Mouse (Mus musculus) kidney, adult 8-10 months (tissue): ENCODE results near the gene Zbtb40.

Experiments used
- DNase-seq, 2 experiments: peaks; one replicate each; pipeline ENCODE4 v3.0.0; 2022

The Zbtb40 gene

DNA sequence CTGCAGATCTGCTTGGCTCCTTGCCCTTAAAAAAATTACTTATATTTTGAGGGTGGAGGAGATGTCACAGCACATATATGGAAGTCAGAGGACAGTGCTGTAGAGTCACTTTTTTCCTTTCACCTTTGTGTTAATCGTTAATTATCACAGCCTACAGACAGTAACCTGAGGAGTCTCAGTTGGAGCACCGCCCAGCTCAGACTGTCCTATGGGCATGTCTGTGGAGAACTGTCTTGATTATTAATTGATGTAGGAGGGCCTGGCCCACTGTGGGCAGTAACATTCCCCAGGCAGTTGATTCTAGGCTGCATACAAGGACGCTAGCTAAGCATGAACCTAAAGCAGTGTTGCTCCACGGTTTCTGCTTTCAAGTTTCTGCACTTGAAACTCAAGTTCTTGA lies 16.1 kb downstream of the Zbtb40 start:
- DNase-seq: peak in 1 of 2 experiments; percentile 50

GRCm38 (mm10) chr4:137031319-137031718 lies 17.3 kb downstream of the Zbtb40 start:
- DNase-seq: no peak

GRCm38 (mm10) chr4:137029348-137029747 lies 19.3 kb downstream of the Zbtb40 start:
- DNase-seq: peak in 1 of 2 experiments; percentile 14

DNA sequence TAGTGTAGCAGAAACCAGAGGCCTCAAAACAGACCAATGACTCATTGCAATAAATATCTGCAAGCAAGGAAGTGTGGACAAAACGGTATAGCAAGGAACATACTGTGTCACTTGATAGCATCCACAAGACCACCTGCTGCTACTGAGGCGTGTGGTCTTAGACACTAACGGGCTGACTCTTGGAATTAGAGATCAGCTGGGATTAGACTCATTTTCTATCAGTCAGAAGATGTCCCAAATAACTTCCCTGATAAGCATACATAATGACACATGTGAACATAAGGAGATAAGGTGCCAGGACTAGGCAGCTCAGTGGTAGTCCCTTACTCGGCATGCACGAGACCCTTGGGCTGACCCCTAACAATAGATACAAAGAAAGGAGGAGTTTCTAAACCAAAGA lies 21.6 kb downstream of the Zbtb40 start:
- no peak for DNase-seq

DNA sequence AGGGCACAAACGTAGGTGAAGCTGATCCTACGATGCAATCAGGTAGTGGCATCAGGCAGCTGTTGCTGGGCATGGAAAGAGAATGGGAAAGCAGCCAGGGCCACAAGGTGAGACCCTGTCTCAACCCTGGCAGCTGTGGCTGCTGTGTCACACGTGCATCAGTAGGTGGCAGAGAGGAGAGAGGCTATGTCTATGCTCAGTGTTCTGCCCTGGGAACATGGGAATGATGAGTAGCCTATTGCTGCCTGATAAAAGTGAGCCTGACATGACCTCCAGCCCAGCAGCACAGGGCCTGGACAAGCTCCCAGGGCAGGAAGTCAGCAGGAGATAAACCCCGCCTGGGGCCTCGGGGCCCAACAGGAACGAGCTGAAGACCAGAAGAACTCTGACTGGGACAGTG lies 23.0 kb downstream of the Zbtb40 start:
- peak in 1 of 2 experiments; percentile 11 for DNase-seq

- DNase-seq: no peak
Observed at GRCm38 (mm10) chr4:137025133-137025532, 23.5 kb downstream of the Zbtb40 start.

DNA sequence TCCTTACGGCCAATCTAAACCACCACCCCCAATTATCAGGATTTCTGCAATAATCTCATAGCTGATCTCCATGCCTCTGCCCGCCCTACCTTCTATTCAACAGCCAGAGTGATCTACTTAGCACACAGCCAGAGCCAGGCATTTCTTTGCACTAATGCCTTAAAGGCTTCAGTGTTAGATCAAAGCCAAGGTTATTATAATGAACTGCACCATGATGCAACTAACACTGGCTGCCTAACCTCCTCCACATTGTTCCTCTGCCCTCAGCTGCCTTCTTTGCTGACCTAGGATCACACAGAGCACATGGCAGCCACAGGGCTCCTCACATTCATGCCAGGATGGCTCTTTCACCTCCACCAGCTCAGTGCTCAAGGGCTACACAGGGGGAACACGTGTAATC lies 28.5 kb downstream of the Zbtb40 start:
- no peak for DNase-seq

GRCm38 (mm10) chr4:137015934-137016333 lies 32.7 kb downstream of the Zbtb40 start:
- no peak for DNase-seq

DNA sequence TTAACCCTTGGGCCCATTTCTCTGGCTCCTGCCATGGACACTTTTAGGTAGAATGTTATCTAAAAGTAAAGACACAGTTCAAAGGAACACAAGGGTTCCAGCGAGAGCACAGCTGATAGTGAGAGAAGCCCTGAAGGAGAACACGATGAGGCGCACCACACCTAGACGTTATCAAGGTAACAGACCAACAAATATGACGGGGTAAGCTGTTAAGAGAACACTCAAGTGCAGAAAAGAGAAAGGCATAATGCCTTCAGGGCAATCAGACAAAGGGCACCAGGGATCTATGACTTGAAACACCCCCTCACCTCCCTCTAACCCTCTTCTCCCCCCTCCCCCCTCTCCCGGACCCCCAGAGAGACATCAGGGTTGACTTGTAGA lies 33.1 kb downstream of the Zbtb40 start:
- no peak for DNase-seq

- no peak for DNase-seq
Observed at GRCm38 (mm10) chr4:137014654-137015475, 33.7 kb downstream of the Zbtb40 start.

DNA sequence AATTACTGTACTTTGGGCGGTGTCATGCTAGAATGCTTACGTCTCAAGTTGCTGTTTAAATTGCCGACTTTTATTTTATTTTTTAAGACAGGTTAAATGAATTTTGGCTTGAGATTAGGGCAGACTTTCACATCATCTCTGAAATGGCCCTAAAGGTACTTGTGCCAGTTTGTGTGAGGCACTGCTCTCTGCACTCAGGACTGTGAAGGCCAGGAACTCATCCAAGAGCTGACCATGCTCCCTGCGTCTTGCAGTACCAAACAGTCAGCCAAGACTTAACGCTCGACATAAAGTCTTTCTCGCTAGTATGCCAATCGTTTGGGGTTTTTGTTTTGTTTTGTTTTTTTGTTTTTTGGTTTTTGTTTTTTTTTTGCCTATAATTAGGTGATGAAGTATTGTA lies 34.5 kb downstream of the Zbtb40 start:
- no peak for DNase-seq

DNA sequence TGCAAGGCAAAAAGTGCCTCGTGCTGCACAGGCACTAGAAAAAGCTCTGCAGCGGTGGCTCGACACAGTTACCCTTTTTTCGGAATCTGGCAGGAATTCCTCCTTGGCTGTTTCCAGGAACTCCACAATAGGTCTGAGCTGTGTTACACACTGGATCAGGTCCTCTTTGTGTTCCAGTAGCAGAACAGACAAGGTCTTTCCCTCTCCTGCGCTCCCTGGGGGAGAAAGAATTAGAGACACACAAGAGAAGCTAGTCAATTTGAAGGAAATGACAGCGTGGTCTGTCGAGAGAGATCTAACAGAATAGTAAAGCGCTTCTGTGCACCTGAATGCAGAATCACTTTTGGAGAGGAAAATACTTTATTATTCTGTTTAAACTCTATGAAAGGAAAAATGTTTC lies 41.6 kb downstream of the Zbtb40 start:
- no peak for DNase-seq

- peak; percentile 38 to 68 for DNase-seq
Observed at GRCm38 (mm10) chr4:137001825-137002224, 46.8 kb downstream of the Zbtb40 start.

DNA sequence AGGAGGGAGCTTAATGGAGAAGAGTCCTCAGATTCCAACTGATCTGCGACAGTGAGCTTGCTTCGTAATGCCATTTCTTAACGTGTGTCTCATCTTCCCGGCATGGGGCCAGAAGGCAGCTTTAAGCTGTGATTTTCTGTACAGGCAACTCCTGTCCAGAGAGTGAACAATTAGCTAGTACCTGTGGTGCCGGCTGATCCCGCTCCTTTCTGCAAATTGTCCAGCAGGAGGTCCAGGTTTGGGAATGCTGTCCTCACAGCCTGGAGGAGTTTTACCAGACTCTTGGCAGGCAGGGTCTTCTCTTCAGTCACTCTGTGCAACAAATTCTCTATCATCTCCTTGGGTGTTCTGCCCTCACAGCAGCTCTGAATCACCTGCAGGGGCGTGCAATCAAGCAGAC lies 47.6 kb downstream of the Zbtb40 start:
- DNase-seq: no peak

GRCm38 (mm10) chr4:136998371-136998770 lies 50.2 kb downstream of the Zbtb40 start:
- DNase-seq: no peak

- DNase-seq: no peak
Observed at GRCm38 (mm10) chr4:136997723-136998345, 50.8 kb downstream of the Zbtb40 start.

DNA sequence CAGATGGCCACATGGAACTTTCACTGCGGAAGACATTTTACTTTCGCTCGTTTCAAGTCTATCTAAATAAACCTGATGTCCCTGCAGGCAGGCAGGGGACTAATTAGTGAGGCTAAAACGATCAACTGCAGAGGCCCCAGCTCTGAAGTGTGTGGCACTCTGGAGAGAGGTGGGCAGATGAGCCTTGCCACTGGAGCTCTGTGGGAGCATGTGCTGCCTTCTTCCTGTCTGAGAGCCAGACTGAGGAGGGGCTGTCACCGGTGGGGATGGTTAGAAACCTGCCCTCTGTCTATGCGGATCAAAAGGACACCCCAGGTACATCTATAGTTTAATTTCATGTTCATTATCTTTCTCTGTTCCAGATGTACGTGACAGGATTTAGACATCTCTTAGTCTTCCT lies 51.7 kb downstream of the Zbtb40 start:
- no peak for DNase-seq

DNA sequence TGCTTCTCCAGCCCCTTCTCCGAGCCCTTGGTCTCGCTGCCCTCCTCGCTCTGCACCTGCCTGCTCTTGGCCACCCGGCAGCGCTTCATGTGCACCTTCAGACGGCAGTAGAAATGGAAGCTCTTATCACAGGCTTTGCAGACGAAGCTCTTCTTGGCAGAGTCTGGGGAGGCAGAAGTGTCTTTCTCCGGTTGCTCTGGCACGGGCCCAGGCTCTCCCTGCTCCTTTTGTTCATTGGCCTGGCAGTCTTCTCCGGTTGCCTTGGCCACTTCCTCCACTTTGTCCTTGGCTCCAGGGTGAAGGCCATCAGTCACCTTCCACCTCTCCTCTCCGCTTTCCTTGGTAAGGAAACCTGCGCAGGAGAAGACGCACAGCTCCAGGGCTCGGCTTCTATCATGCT lies 53.2 kb downstream of the Zbtb40 start:
- DNase-seq: no peak

DNA sequence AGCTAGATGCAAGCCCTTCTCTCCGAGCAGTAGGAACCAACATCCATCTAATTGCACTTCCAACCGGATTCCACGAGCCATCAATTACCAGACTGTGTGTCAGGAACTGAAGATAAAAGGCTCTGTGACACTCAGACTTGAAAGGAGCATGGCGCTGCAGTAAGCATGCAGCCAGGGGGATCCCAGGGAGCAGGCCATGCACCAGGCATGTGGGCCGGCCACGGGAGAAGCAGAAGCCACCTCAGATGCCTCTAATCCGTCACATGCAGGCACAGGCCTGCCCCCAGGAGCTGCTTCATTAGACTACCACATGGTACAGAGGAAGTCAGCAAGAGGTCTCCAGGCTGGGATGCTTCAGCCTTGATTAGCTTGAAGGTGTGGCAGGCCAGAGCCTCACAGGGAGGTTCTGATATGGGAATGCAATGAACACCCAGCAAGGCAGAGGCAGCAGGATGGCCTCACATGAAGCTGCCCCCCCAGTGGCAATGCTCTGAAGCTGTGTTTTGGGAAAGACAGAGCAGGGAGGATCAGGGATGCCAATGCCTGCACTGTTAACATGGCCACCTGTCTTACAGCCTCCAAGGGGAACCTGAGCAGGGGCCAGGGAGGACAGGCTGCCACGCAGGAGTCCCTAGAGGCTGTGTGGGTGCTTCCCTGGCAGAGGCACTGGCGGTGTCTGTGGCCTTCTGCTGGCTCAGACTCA lies 66.5 kb downstream of the Zbtb40 start:
- no peak for DNase-seq

- DNase-seq: peak; percentile 82 to 89
Observed at GRCm38 (mm10) chr4:136981347-136981746, 67.3 kb downstream of the Zbtb40 start.

DNA sequence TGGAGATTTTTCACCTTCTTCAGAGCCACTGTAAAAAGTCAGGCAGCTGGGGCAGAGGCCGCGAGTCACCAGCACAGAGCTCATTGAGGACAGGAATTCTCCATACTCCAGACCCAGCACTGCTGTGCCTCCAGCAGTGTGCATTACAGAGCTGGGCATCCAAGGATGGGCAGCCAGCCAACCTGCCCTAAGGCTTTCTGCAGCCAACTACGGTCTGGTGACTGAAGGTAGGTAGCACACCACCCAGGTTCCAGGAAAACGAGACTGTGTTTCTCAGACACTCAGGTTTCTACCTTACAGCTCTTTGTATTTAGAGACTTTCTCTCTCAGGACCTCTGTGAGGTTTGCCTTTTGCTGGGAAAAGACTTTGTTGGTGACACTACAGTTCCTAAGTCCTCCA lies 67.7 kb downstream of the Zbtb40 start:
- peak; percentile 12 for DNase-seq

DNA sequence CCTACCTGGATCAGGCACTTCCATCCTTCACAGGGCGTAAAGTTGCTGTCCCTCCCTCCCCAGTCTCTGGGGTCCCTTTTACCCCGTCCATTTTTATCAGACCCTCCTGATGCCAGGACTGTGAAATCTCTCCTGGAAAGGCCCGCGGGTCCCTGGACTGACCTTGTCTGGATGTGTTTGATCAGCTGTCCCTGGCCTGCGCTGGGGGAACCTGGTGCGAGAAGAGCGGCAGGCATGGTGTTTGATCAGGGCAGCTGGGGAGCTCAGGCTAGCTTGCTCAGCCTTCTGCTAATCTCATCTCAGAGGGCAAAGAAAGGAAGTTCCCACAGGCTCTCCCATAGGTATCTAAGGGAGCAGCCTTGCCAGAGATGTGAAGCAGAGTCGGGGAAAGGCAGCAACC lies 71.4 kb downstream of the Zbtb40 start:
- DNase-seq: no peak

GRCm38 (mm10) chr4:136970939-136971338 lies 77.7 kb downstream of the Zbtb40 start:
- DNase-seq: peak in 1 of 2 experiments; percentile 52
